Mouse (Mus musculus): Measurements from ENCODE around the gene Eci1. TPM values are rescaled to one million over a fixed set of nuclear protein-coding genes. Genes with fewer than 3 reads are reported as not detected.

Eci1 gene
- polyA plus RNA-seq, 1 experiment from 2014 or later = 234 TPM

DNA sequence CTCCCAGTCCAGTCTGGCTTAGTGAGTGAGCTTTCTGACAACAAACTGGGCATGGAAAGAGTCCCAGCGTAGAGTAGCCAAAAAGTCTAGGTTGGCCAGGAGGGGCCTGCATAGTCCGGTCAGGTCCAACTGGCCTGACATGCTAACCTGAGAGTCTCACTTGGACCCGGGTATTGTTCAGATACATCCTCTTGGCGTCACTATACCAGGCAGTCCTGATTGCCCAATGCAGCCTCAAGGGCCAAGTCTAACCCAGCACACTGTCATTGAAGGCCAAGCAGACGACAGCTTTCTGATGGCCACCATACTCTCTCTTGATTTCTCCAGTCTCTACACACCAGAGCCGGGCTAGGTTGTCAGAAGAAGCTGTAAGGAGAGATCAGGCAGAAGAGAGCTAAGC lies 49.1 kb downstream of the Eci1 start:
- Histone ChIP-seq H3K9ac (no peak overlapping the region), H3K9me3 (no peaks in the 10 kb centered on the region), H3K4me3 (no peak overlapping the region), H3K4me1 (peaks cover 58% of the 10 kb centered on the region), H3K4me2 (no peak overlapping the region), H3K27ac (replicated peaks) (no peak overlapping the region), H3K27me3 (replicated peaks) (no peaks in the 10 kb centered on the region), H3K36me3 (peaks cover 48% of the 10 kb centered on the region)
- 88% methylated on average over 6 of the region's 6 CpGs for WGBS
- no peak for ATAC-seq (ENCODE audit: extremely low read depth, insufficient number of reproducible peaks, low FRiP score, low TSS enrichment)

DNA sequence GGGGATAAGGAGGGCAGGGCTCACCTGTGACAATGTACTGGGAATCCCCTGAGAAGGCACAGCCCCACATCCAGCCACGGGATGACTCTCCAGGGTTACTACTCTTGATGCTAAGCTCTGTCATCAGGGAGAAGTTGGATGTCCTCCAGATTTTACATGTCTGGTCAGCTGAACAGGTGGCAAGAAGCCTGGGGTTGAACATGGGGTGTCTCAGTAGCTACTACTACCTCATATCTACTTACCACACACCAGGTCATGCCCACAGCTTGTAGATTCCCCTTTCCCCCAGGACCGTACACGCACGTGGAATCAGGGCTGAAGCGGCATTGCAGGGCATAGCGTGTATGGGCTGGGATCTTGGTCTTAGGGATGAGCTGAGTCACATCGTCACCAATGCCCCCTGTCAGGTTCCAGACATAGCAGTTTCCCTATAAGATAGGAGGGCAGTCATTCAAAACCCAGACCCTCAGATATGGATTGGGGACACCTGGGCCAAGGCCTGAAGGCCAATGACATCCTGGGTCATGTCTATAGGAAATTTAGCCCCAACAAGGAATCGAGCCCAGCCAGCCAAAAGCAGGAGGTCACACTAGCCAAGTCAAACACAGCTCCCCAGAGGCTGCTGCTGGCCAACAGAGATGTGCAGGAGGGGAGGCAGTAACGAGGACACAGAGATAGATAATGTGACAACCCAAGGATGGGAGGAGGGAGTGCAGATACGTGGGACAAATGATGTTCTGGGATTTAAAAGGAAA lies 49.8 kb downstream of the Eci1 start:
- no peaks in the 10 kb centered on the region for H3K9me3 ChIP-seq
- no peak overlapping the region for H3K4me3 ChIP-seq
- no peak overlapping the region for H3K4me2 ChIP-seq
- H3K9ac ChIP-seq = 0 out of 2 replicates have a peak overlapping the region, but pooled peaks have one; percentile 29
- ATAC-seq (ENCODE audit: extremely low read depth, insufficient number of reproducible peaks, low FRiP score, low TSS enrichment) = no peak
- H3K27ac ChIP-seq (replicated peaks) = no peak overlapping the region
- peaks cover 53% of the 10 kb centered on the region for H3K4me1 ChIP-seq
- H3K36me3 ChIP-seq = peaks cover 48% of the 10 kb centered on the region
- WGBS = 89% methylated on average over 10 of the region's 10 CpGs
- H3K27me3 ChIP-seq (replicated peaks) = no peaks in the 10 kb centered on the region

DNA sequence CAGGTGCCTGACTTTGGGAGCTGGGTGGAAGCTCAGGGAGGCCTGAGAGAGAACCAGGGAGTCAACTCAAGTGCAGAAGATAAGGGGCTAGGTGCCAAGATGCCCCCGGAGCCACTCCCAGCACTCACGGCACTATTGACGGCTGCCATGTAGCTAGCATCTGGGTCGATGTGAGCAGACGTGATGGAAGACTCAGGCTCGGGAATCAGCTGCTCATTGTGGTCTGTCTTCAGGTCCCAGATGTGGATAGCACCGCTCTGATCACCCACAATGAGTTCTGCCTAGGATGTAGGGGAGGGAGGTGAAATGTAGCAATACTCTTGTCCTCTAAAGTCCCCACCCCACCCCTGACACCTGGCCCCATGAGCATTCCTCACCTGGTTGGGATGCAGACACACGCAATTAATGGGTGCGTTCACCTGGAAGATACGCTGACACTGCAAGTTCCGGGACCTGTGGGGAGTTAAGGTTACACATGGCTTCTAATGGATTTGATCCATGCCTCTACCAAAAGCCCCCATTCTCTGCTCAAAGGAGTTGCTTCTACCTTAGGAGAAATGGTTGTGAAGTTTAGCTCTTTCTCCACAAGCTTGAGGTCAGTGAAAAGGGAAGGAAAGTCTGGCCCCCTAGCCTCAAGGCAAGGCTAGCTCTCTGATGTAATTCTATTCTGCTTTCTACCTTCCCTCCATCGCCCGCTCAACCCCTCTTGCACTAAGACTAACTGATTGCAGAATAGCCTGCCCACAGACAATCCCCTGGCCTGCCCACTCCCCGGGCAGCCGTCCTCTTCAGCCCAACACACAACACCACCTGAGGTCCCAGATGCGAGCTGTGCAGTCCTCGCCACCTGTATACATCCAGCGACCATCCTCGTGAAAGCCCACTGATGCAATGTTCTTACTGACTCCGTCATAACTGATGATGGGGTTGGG lies 50.9 kb downstream of the Eci1 start:
- no peak for ATAC-seq (ENCODE audit: extremely low read depth, insufficient number of reproducible peaks, low FRiP score, low TSS enrichment)
- H3K36me3 ChIP-seq = peaks cover 48% of the 10 kb centered on the region
- no peak overlapping the region for H3K27ac ChIP-seq (replicated peaks)
- 91% methylated on average over 20 of the region's 20 CpGs for WGBS
- no peaks in the 10 kb centered on the region for H3K27me3 ChIP-seq (replicated peaks)
- H3K4me3 ChIP-seq = peak overlapping the region; percentile 77; the same call in 1 of the 2 replicates
- H3K4me1 ChIP-seq = peaks cover 41% of the 10 kb centered on the region
- H3K9ac ChIP-seq = peak overlapping the region; percentile 90
- peak overlapping the region; percentile 73 for H3K4me2 ChIP-seq
- no peaks in the 10 kb centered on the region for H3K9me3 ChIP-seq

DNA sequence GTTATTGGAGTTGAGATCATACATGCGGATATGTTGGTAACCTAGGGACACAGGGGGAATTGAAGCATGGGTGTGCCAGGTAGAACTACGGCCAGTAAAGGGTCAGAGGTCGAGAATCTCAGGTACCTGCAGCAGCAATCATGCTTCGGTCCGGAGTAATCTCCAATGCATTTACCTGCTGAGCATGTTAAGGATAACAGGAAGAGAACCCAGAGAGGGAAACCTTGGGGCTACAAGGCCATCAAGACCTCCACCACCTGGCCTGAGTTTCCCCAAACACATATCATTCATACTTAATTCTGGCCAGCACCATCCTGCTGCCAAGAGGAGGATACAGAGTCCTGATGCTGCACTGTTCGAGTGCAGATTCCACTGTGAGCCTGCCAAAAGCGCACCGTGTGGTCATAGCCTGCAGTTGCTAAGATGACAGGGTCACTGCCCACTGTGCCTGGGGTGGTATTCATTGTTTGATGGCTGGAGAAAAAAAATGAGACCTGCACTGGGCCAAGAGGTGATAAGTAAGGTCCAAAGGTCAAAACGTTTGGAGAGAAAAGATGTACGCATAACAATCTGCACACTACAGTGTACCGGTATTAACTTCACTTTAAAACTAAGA lies 51.7 kb downstream of the Eci1 start:
- Histone ChIP-seq H3K9ac (peak overlapping the region; percentile 90), H3K36me3 (peaks cover 43% of the 10 kb centered on the region), H3K4me3 (peak overlapping the region; percentile 77), H3K4me2 (peak overlapping the region; percentile 73), H3K4me1 (peaks cover 34% of the 10 kb centered on the region), H3K27ac (replicated peaks) (peak overlapping the region; percentile 94; the same call in 1 of the 2 replicates), H3K9me3 (no peaks in the 10 kb centered on the region), H3K27me3 (replicated peaks) (no peaks in the 10 kb centered on the region)
- ATAC-seq (ENCODE audit: extremely low read depth, insufficient number of reproducible peaks, low FRiP score, low TSS enrichment) = peak; percentile 1; the same call in 1 of the 2 replicates
- 49% methylated on average over 11 of the region's 11 CpGs for WGBS

DNA sequence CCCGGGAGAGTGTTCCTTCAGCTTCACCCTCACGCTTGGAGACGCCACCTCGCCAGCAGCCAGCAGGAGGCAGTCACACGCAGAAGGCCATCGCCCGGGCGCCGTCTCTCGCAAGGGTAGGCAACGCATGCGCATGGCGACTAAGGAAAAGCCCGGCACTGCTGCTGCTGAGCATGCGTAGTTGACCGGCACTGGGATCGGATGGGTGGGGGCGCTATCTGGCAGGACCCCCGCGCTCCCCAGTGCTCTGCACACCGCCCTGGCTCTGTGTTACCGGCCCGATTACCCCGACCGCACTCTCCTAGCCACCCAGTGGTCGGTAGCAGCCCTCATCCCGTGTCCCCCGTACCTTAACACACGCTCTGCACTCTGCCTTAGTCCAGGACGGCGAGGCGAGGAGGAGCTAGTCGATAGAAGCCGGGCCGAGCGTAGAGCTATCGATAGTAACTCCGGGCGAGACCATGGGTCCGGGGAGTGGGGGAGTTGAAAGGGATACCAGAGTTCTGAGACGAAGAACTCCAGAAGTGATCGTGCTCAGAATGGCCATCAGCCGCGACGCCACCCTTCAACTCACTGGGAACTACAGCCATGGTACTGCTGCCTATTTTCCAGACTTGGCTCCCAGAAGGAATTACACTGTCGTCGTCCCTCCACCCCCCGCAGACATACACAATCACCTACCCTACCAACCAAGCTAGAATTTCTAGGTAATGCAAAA lies 52.4 kb downstream of the Eci1 start, which contains the start of gene Mlst8:
Mlst8 (minus strand) TSS at position 416 of the 718 bp plus-strand sequence.
- H3K4me3 ChIP-seq = peak within 1 kb of the TSS; percentile 77
- WGBS = under 1% methylated on average over 48 of the region's 48 CpGs

GRCm38 (mm10) chr17:24479431-24479830 lies 53.0 kb downstream of the Eci1 start:
- Histone ChIP-seq H3K36me3 (peaks cover 30% of the 10 kb centered on the region), H3K27ac (replicated peaks) (no peak overlapping the region), H3K4me1 (peaks cover 20% of the 10 kb centered on the region), H3K9ac (no peak overlapping the region), H3K9me3 (no peaks in the 10 kb centered on the region), H3K4me3 (peak overlapping the region; percentile 77), H3K4me2 (peak overlapping the region; percentile 73), H3K27me3 (replicated peaks) (no peaks in the 10 kb centered on the region)
- no peak for ATAC-seq (ENCODE audit: extremely low read depth, insufficient number of reproducible peaks, low FRiP score, low TSS enrichment)
- WGBS = 26% methylated on average over 1 of the region's 1 CpGs

More for the DNA sequence above, 52.4 kb downstream of the Eci1 start, which contains the start of gene Mlst8:
- Histone ChIP-seq H3K9me3 (no peaks in the 10 kb centered on the region), H3K36me3 (peaks cover 37% of the 10 kb centered on the region), H3K27me3 (replicated peaks) (no peaks in the 10 kb centered on the region), H3K4me2 (peak within 1 kb of the TSS; percentile 73), H3K27ac (replicated peaks) (peak within 1 kb of the TSS; percentile 94), H3K4me1 (peaks cover 26% of the 10 kb centered on the region), H3K9ac (peak within 1 kb of the TSS; percentile 90)
- peak; percentile 83 for ATAC-seq (ENCODE audit: extremely low read depth, insufficient number of reproducible peaks, low FRiP score, low TSS enrichment)

GRCm38 (mm10) chr17:24480201-24480826 lies 53.9 kb downstream of the Eci1 start:
- Histone ChIP-seq H3K4me2 (no peak overlapping the region), H3K27ac (replicated peaks) (no peak overlapping the region), H3K4me1 (peaks cover 20% of the 10 kb centered on the region), H3K9me3 (no peaks in the 10 kb centered on the region), H3K27me3 (replicated peaks) (no peaks in the 10 kb centered on the region; the same call in 1 of the 2 replicates), H3K4me3 (no peak overlapping the region), H3K36me3 (peaks cover 22% of the 10 kb centered on the region), H3K9ac (no peak overlapping the region; the same call in 1 of the 2 replicates)
- no peak for ATAC-seq (ENCODE audit: extremely low read depth, insufficient number of reproducible peaks, low FRiP score, low TSS enrichment)
- 43% methylated on average over 3 of the region's 3 CpGs for WGBS

DNA sequence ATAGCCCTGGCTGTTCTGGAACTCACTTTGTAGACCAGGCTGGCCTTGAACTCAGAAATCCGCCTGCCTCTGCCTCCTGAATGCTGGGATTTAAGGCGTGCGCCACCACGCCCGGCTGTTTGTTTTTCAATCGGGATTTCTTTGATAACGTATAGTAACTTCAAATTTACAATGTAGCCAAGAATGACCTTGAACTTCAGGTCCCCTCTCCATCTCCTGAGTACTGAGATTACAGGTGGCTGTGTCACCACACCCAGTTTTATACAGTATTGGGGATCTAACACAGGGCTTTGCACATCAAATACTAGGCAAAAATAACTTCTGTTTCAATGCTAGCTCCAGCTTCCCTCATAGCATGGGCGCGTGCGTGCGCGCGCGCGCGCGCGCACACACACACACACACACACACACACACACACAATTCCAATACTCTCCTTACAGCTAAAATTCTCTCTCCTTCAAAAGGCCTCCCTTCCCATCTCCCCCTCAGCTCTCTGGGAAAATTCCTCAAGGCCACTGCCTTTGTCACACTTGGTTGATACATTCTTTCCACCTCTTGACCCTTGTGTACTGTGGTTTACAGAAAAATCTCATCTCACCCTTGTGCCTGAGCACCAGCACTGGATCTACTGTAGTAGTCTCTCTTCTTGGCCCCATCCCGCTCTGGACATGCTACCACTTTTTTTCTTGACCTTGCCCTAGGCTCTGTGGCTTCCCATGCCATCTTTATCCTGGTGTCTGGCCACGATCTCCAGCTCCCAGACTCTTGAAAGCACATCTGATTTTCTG lies 54.8 kb downstream of the Eci1 start:
- Histone ChIP-seq H3K4me2 (no peak overlapping the region), H3K9me3 (no peaks in the 10 kb centered on the region), H3K4me1 (peaks cover 25% of the 10 kb centered on the region), H3K4me3 (no peak overlapping the region), H3K27me3 (replicated peaks) (peaks cover 2% of the 10 kb centered on the region), H3K27ac (replicated peaks) (no peak overlapping the region), H3K9ac (no peak overlapping the region), H3K36me3 (peaks cover 13% of the 10 kb centered on the region)
- no peak for ATAC-seq (ENCODE audit: extremely low read depth, insufficient number of reproducible peaks, low FRiP score, low TSS enrichment)
- WGBS = 91% methylated on average over 20 of the region's 20 CpGs

DNA sequence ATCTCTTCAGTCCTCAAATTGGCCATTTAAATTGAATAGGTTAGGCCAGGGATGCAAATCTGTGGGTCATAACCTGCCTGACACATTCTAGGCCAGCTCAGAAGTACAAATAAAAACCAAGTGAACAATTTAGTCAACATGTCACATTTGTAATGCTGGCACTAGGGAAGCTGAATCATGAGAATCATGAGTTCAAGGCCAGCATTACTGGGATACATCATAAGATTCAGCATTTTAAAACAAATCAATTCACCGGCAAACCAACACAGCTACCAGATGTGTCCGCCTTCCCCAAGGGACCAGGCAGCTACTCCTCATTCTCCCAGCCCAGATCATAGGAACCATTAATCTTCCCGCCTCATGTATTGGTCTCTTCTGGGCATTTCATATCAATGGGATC lies 57.1 kb downstream of the Eci1 start:
- H3K9ac ChIP-seq = no peak overlapping the region

More for the DNA sequence above, 57.1 kb downstream of the Eci1 start:
- H3K4me1 ChIP-seq = peaks cover 19% of the 10 kb centered on the region
- H3K4me2 ChIP-seq = no peak overlapping the region
- no peak for ATAC-seq (ENCODE audit: extremely low read depth, insufficient number of reproducible peaks, low FRiP score, low TSS enrichment)
- H3K27me3 ChIP-seq (replicated peaks) = peaks cover 25% of the 10 kb centered on the region
- WGBS = 84% methylated on average over 3 of the region's 3 CpGs
- H3K36me3 ChIP-seq = no peaks in the 10 kb centered on the region
- no peaks in the 10 kb centered on the region for H3K9me3 ChIP-seq
- H3K4me3 ChIP-seq = no peak overlapping the region
- no peak overlapping the region for H3K27ac ChIP-seq (replicated peaks)
